In genomic region chr9:40751749-40752148, GRCm38 (mm10) we compare ENCODE assay signal across 12 mouse cellular contexts. TPM values are rescaled to one million over a fixed set of nuclear protein-coding genes. Genes with fewer than 3 reads are reported as not detected.
DNase-seq lines count a peak whose midpoint lies in the region; ATAC-seq and TF ChIP-seq lines count a peak whose summit lies in the region.
"Had no signal": no experiment of that assay in that cellular context is flagged by ENCODE, and none has a peak within 500 bp of the region (broad histone marks: within the 10 kb centered on the region; RNA-seq: fewer than 3 reads in every experiment).

No protein-coding gene starts in this region.

- H3K79me2 ChIP-seq in heart, adult 2 months (replicated peaks; ENCODE audit: control insufficient read depth, insufficient read depth, low read length) = no peaks in the 10 kb centered on the region
- H3K79me2 ChIP-seq in CH12.LX (replicated peaks; ENCODE audit: control insufficient read depth, extremely low read depth, insufficient read depth, poor library complexity, severe bottlenecking) = no peaks in the 10 kb centered on the region

- no peaks in the 10 kb centered on the region for H3K9me3 ChIP-seq in CH12.LX (replicated peaks; ENCODE audit: low read length)
- H3K9me3 ChIP-seq: heart, embryonic 10.5 days; liver, embryonic 13.5 days; neural tube, embryonic 15.5 days had no signal

- no peak for DNase-seq in heart, adult 2 months
- DNase-seq in heart, adult 18-20 months = no peak
- peak; percentile 44 to 60 for DNase-seq in kidney, postnatal 4 days
- DNase-seq in kidney, postnatal 14 days = no peak
- DNase-seq in CH12.LX (ENCODE audit: extremely low read depth) = no peak
- DNase-seq: adrenal gland, adult 8-10 months; liver, embryonic 13.5 days; thymus, adult 2 months had no signal

- 0 out of 2 replicates have a peak, but pooled peaks cover 2% of the 10 kb centered on the region for H3K4me1 ChIP-seq in heart, adult 2 months (ENCODE audit: control insufficient read depth, insufficient read depth, low read length)
- peaks cover 0 to 9% of the 10 kb centered on the region in 2 experiments; a peak in 1 of 4 replicates for H3K4me1 ChIP-seq in CH12.LX (ENCODE audit: control insufficient read depth in 1 of 2, insufficient read depth in 2 of 2)
- no peaks in the 10 kb centered on the region for H3K4me1 ChIP-seq in bone marrow, adult 2 months (ENCODE audit: control insufficient read depth, insufficient read depth, low read length)

- intact Hi-C loops in heart, adult 2 months (cut with DNase I) = loop anchor here (1.0 to 5.0 kb wide), 2 partner anchors 115 to 134 kb away; no protein-coding TSS in a partner anchor

- no peak for TF ChIP-seq POLR2A in heart, adult 2 months (IDR thresholded peaks at IDR 0.05; ENCODE audit: insufficient read depth, low read depth, low read length)
- TF ChIP-seq POLR2A in CH12.LX (IDR thresholded peaks at IDR 0.05; ENCODE audit: low read depth, low read length) = no peak
- no peak for TF ChIP-seq POLR2A in bone marrow, adult 2 months (IDR thresholded peaks at IDR 0.05; ENCODE audit: borderline replicate concordance, control insufficient read depth, low read depth, low read length)

- no peak overlapping the region for H3K4me2 ChIP-seq in CH12.LX (ENCODE audit: insufficient read depth, low read depth, poor library complexity, severe bottlenecking)
- H3K4me2 ChIP-seq: liver, embryonic 13.5 days; neural tube, embryonic 15.5 days had no signal

- no peak overlapping the region for H3K9ac ChIP-seq in heart, adult 2 months (ENCODE audit: low read depth, low read length)
- no peak overlapping the region for H3K9ac ChIP-seq in CH12.LX (ENCODE audit: insufficient read depth, low read depth)
- H3K9ac ChIP-seq: liver, embryonic 13.5 days; neural tube, embryonic 15.5 days had no signal

- no peaks in the 10 kb centered on the region; the same call in 1 of the 2 replicates for H3K27me3 ChIP-seq in heart, adult 2 months (ENCODE audit: control insufficient read depth, insufficient read depth, low read length)
- peaks cover 8% of the 10 kb centered on the region for H3K27me3 ChIP-seq in CH12.LX (replicated peaks)
- H3K27me3 ChIP-seq: liver, embryonic 13.5 days; neural tube, embryonic 15.5 days had no signal

- H3K36me3 ChIP-seq in heart, adult 2 months (ENCODE audit: control insufficient read depth, insufficient read depth, low read length) = no peaks in the 10 kb centered on the region
- no peaks in the 10 kb centered on the region for H3K36me3 ChIP-seq in CH12.LX (replicated peaks in 1 of 2; ENCODE audit: control insufficient read depth in 1 of 2, insufficient read depth in 1 of 2, low read length in 1 of 2)
- H3K36me3 ChIP-seq: heart, embryonic 10.5 days; liver, embryonic 13.5 days; neural tube, embryonic 15.5 days had no signal

- no peak for ATAC-seq in erythroid progenitor cell, adult 5-6 weeks (replicated peaks; ENCODE audit: low FRiP score, poor library complexity, severe bottlenecking)

- H3K4me3 ChIP-seq in heart, adult 2 months = no peak overlapping the region
- H3K4me3 ChIP-seq in CH12.LX (replicated peaks in 1 of 3; ENCODE audit: low read depth in 2 of 3, low read length in 2 of 3, poor library complexity in 1 of 3) = no peak overlapping the region
- H3K4me3 ChIP-seq in bone marrow, adult 2 months (replicated peaks; ENCODE audit: control insufficient read depth, low read depth, low read length) = no peak overlapping the region
- H3K4me3 ChIP-seq: heart, embryonic 10.5 days; liver, embryonic 13.5 days; neural tube, embryonic 15.5 days had no signal

- in situ Hi-C loops in CH12.LX (cut with MboI; ENCODE audit: low pct_ligation_motif_present, low pct_unique_long_range_greater_than_20kb, low sequenced_read_pairs) = loop anchor here (25.0 kb wide), 1 partner anchor 339 kb away; no protein-coding TSS in a partner anchor

- TF ChIP-seq CTCF in heart, adult 2 months (IDR thresholded peaks at IDR 0.05) = peak; percentile 19
- TF ChIP-seq CTCF in CH12.LX (conservative IDR thresholded peaks at IDR 0.05 in 1 of 2, IDR thresholded peaks at IDR 0.05 in 1 of 2; ENCODE audit: low read depth in 2 of 2, low read length in 2 of 2) = peak in 1 of 2 experiments; percentile 57; a peak in 2 of 4 replicates
- peak; percentile 20; the same call in 1 of the 2 replicates for TF ChIP-seq CTCF in bone marrow, adult 2 months (IDR thresholded peaks at IDR 0.05; ENCODE audit: control insufficient read depth, insufficient read depth, low read length)

- dilution Hi-C loops in CH12.LX (cut with MboI; ENCODE audit: extremely low pct_ligation_motif_present, extremely low pct_unique_long_range_greater_than_20kb, low sequenced_read_pairs) = no loop called here

- no peak overlapping the region for H3K27ac ChIP-seq in heart, adult 2 months
- no peak overlapping the region for H3K27ac ChIP-seq in CH12.LX (ENCODE audit: insufficient read depth, low read depth)
- no peak overlapping the region for H3K27ac ChIP-seq in bone marrow, adult 2 months (ENCODE audit: control insufficient read depth, insufficient read depth, low read depth, low read length, poor library complexity)
- H3K27ac ChIP-seq: heart, embryonic 10.5 days; liver, embryonic 13.5 days; neural tube, embryonic 15.5 days had no signal

- TF ChIP-seq RAD21 in CH12.LX (IDR thresholded peaks at IDR 0.05; ENCODE audit: low read depth, low read length) = peak; percentile 48

- WGBS in heart, adult 2 months = 79% methylated on average over 3 of the region's 3 CpGs
- 69% methylated on average over 3 of the region's 3 CpGs for WGBS in bone marrow, adult 2 months

- TF ChIP-seq EP300 in heart, adult 2 months (IDR thresholded peaks at IDR 0.05; ENCODE audit: insufficient read depth, low read depth, low read length) = no peak
- no peak for TF ChIP-seq EP300 in CH12.LX (IDR thresholded peaks at IDR 0.05; ENCODE audit: low read length)

TF ChIP-seq in CH12.LX, 34 proteins besides CTCF, POLR2A, EP300 and RAD21:
- TF ChIP-seq SMC3 (IDR thresholded peaks at IDR 0.05; ENCODE audit: low read depth, low read length) (peak; percentile 50), UBTF (IDR thresholded peaks at IDR 0.05; ENCODE audit: low read depth, low read length) (no peak)

RNA-seq across cellular contexts. Expression of gene Hspa8, which starts 49.0 kb away (rescaled TPM):
- 1,000 to 10,000 TPM; 1,540 to 1,554 TPM for total RNA-seq in heart, adult 2 months (2021)
- polyA plus RNA-seq in heart, adult 2 months (2012; rRNA removed) = 2,007 and 3,319 TPM in 2 replicates
- 1,000 to 10,000 TPM; 1,743 to 1,808 TPM for total RNA-seq in heart, adult 18-20 months (2021)
- total RNA-seq in CH12.LX (2012; rRNA removed) (2,915 and 4,984 TPM in 2 replicates), CH12.LX (2014; rRNA removed) (7,143 and 7,761 TPM in 2 replicates)
- 5,629 and 6,462 TPM in 2 replicates for polyA plus RNA-seq in CH12.LX (2012; ENCODE audit: insufficient read length, low read depth)
- polyA plus RNA-seq in bone marrow, adult 2 months (2011; ENCODE audit: insufficient read depth, insufficient read length, low replicate concordance, missing spikeins) = 397 and 805 TPM in 2 replicates
- 753 and 884 TPM in 2 replicates for total RNA-seq in erythroid progenitor cell, adult 5-6 weeks (2015; ENCODE audit: low replicate concordance)
- total RNA-seq in erythroid progenitor cell, adult 5-6 weeks (2017; ENCODE audit: low replicate concordance) = 686 and 716 TPM in 2 replicates

Comparison
In these comparisons a context has a peak if more than half of its experiments do, and no peak if none do; other contexts are left out.
1. DNase-seq: peak in kidney, postnatal 4 days (2 of 2); none in heart, adult 2 months (0 of 2), heart, adult 18-20 months (0 of 2), kidney, postnatal 14 days (single experiment) and CH12.LX (single experiment).